Mouse (Mus musculus) lung, adult 2 months (tissue): ENCODE data around the gene Olfr1447.

Experiments used
- CTCF ChIP-seq: fragments of 200-500 bp; IDR thresholded peaks from 2 replicates; pipeline ENCODE4 v1.5.1; 2011; ENCODE audit warnings: mild to moderate bottlenecking, low read length, control low read depth; ENCODE audit not compliant: insufficient read depth
- POLR2A ChIP-seq: fragments of 200-500 bp; IDR thresholded peaks from 2 replicates; pipeline ENCODE4 v1.6.1; 2011; ENCODE audit warnings: low read depth, mild to moderate bottlenecking, control low read depth, low read length, borderline replicate concordance; ENCODE audit errors: extremely low read depth

GRCm38 (mm10) chr19:12856983-12857382 lies 46.6 kb downstream of the Olfr1447 start, which contains the start of gene Olfr1444:
- TF ChIP-seq CTCF: no peak
- no peak for TF ChIP-seq POLR2A
